Mouse (Mus musculus) liver, embryonic 16.5 days (tissue): ENCODE data around the gene Gmds. TPM values are rescaled to one million over a fixed set of nuclear protein-coding genes. Genes with fewer than 3 reads are reported as not detected.

ENCODE experiments used
- ATAC-seq: fragments of 200-750 bp; cut with Nextera tagmentation; 2 replicates; pipeline ENCODE4 v1.8.0; 2017; ENCODE audit warnings: low read depth, mild to moderate bottlenecking, moderate number of reproducible peaks, moderate library complexity
- H3K27ac ChIP-seq: fragments of 300-500 bp; sonication (generic); 2 replicates; pipeline ENCODE4 v1.5.1; 2014; ENCODE audit warnings: mild to moderate bottlenecking, low read length
- H3K27me3 ChIP-seq: fragments of 300-500 bp; sonication (generic); 2 replicates; pipeline ENCODE4 v1.6.1; 2014; ENCODE audit warnings: low read depth, low read length, mixed read lengths; ENCODE audit not compliant: control insufficient read depth, insufficient read depth
- H3K36me3 ChIP-seq: fragments of 300-500 bp; sonication (generic); 2 replicates; pipeline ENCODE4 v1.6.1; 2014; ENCODE audit warnings: mild to moderate bottlenecking; ENCODE audit not compliant: control insufficient read depth, insufficient read depth
- H3K4me1 ChIP-seq: fragments of 300-500 bp; sonication (generic); 2 replicates; pipeline ENCODE4 v1.6.1; 2014; ENCODE audit warnings: low read depth, low read length, mixed read lengths; ENCODE audit not compliant: control insufficient read depth
- H3K4me2 ChIP-seq: fragments of 300-500 bp; sonication (generic); 2 replicates; pipeline ENCODE4 v1.6.1; 2014; ENCODE audit warnings: low read depth, low read length, mixed read lengths
- H3K4me3 ChIP-seq: fragments of 300-500 bp; sonication (generic); 2 replicates; pipeline ENCODE4 v1.5.1; 2014; ENCODE audit warnings: low read depth, mild to moderate bottlenecking, low read length
- H3K9ac ChIP-seq: fragments of 300-500 bp; sonication (generic); 2 replicates; pipeline ENCODE4 v1.6.1; 2014; ENCODE audit warnings: low read depth, low read length
- H3K9me3 ChIP-seq: fragments of 300-500 bp; sonication (generic); replicated peaks from 2 replicates; pipeline ENCODE4 v1.6.1; 2016; ENCODE audit warnings: low read length; ENCODE audit not compliant: control insufficient read depth
- WGBS: fragments of 180-500 bp; shearing (Covaris S2); extraction: QIAGEN DNeasy Blood & Tissue Kit; methylation state at CpG from one replicate; pipeline ENCODE4 v1.1.7; 2014; ENCODE audit not compliant: insufficient replicate concordance; 5-methylcytosine and 5-hydroxymethylcytosine counted together
- polyA plus RNA-seq: library from polyadenylated mRNA; unstranded; fragments of >200 nt; fragmentation: Nextera tagmentation; extraction: Ambion mirVana; gene quantifications from 2 replicates; pipeline ENCODE4 v1.2.1, GENCODE M21; 2015

Gmds gene
- polyA plus RNA-seq, 1 experiment from 2014 or later: 6.8 TPM

DNA sequence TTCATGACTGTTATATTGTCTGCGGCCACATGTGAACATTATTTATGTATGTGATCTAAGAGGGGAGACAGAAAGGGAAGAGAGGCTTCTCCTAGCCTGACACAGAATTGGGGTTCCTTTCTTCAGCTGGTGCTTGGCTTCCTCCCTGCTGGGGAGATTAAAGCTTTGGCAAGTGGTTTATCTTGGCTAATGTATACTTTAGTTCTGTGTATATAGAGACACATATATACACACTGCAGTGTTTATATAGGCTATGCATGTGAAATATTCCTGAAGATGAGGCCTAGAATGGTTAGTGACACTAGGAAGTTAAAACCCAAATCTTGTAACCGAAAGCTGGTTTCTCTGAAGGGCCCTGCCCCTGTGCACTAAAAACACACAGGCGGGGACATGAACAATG lies 450.0 kb downstream of the Gmds start:
- WGBS: 71% methylated on average over 3 of the region's 3 CpGs
- Histone ChIP-seq H3K4me2 (no peak overlapping the region), H3K27ac (no peak overlapping the region), H3K36me3 (no peaks in the 10 kb centered on the region), H3K27me3 (no peaks in the 10 kb centered on the region), H3K4me3 (no peak overlapping the region), H3K4me1 (no peaks in the 10 kb centered on the region), H3K9ac (no peak overlapping the region), H3K9me3 (no peaks in the 10 kb centered on the region)
- no peak for ATAC-seq

DNA sequence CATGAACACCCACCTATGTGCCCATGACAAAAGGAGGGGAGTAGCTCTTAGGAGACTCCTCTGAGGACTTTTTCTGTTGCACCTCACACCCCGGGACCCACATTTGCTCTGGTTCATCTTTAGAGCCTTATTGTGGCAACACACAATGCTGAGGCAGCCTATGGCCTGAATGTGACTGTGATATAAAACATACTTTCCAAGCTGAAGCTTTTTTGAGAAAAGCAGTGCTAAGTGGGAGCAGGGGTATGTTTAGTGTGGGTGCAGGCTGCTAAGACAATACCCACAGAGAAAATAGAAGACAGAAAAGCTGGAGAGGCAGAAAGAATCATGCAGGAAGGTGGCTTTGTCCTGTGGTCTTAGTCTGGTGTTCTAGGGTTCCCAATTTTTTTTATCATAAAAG lies 452.8 kb downstream of the Gmds start:
- Histone ChIP-seq H3K4me3 (no peak overlapping the region), H3K9me3 (no peaks in the 10 kb centered on the region), H3K4me1 (no peaks in the 10 kb centered on the region), H3K36me3 (no peaks in the 10 kb centered on the region), H3K27ac (no peak overlapping the region), H3K4me2 (no peak overlapping the region), H3K9ac (no peak overlapping the region), H3K27me3 (no peaks in the 10 kb centered on the region)
- WGBS: 63% methylated on average over 1 of the region's 1 CpGs
- no peak for ATAC-seq

DNA sequence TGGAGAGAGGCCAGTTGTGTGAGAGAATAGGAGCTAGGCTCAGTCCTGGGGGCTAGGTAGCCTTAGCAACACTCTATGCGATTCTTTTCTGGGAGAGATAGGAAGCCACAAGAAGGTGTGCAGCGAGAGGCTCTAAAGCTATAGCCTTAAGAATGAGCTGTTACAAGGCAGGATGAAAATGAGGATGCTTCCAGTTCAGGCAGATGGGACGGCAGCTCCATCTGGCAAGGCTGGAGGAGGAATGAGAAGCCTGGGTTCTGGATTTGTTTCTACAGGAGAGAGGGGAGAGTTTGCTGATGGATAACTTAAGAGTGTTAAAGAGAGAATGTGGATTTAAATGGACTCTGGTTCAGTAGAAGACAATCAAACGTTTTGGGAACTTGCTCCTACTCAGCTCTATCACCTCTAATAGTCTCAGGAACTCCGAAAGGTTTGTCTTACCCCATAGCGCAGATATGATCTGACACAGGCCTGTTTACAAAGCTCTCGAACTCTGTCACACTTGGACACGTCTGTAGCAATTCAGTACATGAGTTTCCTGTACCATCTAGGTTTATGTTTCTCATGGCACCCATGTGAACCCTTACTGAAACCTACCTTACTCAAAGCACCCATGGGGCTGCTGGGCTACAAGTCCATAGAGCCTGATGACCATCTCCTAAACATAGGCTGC lies 459.6 kb downstream of the Gmds start:
- H3K36me3 ChIP-seq: no peaks in the 10 kb centered on the region

DNA sequence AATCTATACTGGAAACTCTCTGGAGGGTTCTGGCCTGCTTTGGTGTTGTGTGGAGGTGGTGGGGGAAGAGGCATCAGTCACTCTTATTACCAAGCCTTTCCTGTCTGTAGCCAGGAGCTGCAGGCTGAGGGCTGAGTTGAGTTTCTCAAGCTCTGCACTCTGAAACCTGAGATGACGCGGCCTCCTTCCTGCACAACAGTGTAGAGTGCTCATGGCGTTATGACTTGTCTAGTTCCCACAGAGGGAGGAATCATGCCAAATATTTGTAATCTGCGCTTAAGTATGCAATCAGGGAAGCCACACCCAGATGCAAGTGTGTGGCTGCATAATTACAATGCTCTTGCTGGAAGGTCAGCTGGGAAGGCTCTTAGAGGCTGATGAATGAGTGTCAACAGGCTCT lies 461.5 kb downstream of the Gmds start:
- Histone ChIP-seq H3K4me3 (no peak overlapping the region), H3K9ac (no peak overlapping the region), H3K9me3 (no peaks in the 10 kb centered on the region), H3K27me3 (no peaks in the 10 kb centered on the region), H3K4me2 (no peak overlapping the region), H3K36me3 (no peaks in the 10 kb centered on the region), H3K4me1 (no peaks in the 10 kb centered on the region), H3K27ac (no peak overlapping the region)
- no peak for ATAC-seq
- 67% methylated on average over 4 of the region's 4 CpGs for WGBS

More for the DNA sequence above, 459.6 kb downstream of the Gmds start:
- no peaks in the 10 kb centered on the region for H3K27me3 ChIP-seq
- 58% methylated on average over 8 of the region's 8 CpGs for WGBS
- no peaks in the 10 kb centered on the region for H3K9me3 ChIP-seq
- no peaks in the 10 kb centered on the region for H3K4me1 ChIP-seq
- H3K4me3 ChIP-seq: no peak overlapping the region
- no peak overlapping the region for H3K27ac ChIP-seq
- no peak overlapping the region for H3K9ac ChIP-seq
- H3K4me2 ChIP-seq: no peak overlapping the region
- no peak for ATAC-seq

DNA sequence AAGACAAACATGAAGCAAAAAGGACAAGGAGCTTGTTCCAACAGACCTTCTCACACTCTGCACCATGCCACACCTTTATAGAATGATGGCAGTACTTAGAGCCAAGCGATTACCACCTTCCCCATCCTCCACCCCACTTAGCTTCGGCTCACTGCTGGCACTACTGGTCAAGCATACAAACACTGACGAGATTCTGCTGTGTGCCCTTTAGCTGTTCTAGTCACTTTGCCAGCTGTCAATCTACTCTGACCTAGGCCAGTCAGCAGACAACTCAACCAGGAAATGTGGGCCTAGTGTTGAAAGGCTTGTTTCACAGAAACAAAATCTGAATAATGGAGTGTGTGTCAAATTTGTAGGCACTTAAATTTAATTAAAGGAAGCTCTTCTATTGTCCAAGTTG lies 464.1 kb downstream of the Gmds start:
- Histone ChIP-seq H3K36me3 (no peaks in the 10 kb centered on the region), H3K4me1 (no peaks in the 10 kb centered on the region), H3K4me2 (no peak overlapping the region), H3K27me3 (no peaks in the 10 kb centered on the region), H3K4me3 (no peak overlapping the region), H3K27ac (no peak overlapping the region), H3K9me3 (no peaks in the 10 kb centered on the region), H3K9ac (no peak overlapping the region)
- ATAC-seq: no peak
- WGBS: 52% methylated on average over 3 of the region's 3 CpGs

DNA sequence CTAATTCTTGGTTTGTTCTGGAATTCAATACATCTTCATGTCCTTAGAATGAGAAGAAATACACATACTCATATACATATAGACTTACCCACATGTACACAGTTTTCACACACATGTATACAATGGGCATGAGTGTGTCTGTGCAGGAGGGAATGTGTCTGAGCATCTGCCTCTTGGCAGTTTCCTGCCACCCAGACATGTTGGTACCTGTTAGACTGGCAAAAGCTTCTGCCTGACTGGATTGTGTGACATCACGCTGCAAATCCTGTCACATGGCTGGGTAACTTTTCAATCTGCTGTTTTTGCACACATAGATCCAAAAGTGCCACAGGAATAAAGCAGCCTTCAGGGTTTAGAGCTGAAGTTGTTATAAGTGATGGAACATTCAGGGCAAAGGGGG lies 465.3 kb downstream of the Gmds start:
- Histone ChIP-seq H3K4me1 (no peaks in the 10 kb centered on the region), H3K27ac (no peak overlapping the region), H3K4me2 (no peak overlapping the region), H3K4me3 (no peak overlapping the region), H3K9me3 (no peaks in the 10 kb centered on the region), H3K27me3 (no peaks in the 10 kb centered on the region), H3K9ac (no peak overlapping the region), H3K36me3 (no peaks in the 10 kb centered on the region)
- 77% methylated on average over 1 of the region's 1 CpGs for WGBS
- ATAC-seq: no peak

DNA sequence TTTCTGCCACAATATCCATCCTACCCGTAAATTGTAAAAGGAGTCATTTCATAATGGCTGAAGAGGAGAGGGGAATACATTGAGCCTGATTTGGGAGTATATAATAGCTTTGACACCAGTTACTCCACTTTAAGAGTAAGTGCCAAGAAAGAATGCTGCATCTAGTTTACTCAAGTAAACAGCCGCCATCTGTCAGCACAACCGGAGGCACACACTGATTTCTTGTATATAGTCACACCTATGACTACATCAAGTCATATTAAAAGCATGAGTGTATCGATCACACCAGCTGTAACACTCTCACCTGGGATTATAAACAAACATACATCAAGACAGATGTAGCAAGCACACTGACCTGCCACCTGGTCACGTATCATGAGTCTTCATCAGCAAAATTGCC lies 473.8 kb downstream of the Gmds start:
- no peak for ATAC-seq
- no peak overlapping the region for H3K27ac ChIP-seq
- no peaks in the 10 kb centered on the region for H3K27me3 ChIP-seq
- no peak overlapping the region for H3K4me3 ChIP-seq
- no peaks in the 10 kb centered on the region for H3K36me3 ChIP-seq
- no peak overlapping the region for H3K9ac ChIP-seq
- H3K4me2 ChIP-seq: no peak overlapping the region
- no peaks in the 10 kb centered on the region for H3K4me1 ChIP-seq
- no peaks in the 10 kb centered on the region for H3K9me3 ChIP-seq
- 67% methylated on average over 5 of the region's 5 CpGs for WGBS

DNA sequence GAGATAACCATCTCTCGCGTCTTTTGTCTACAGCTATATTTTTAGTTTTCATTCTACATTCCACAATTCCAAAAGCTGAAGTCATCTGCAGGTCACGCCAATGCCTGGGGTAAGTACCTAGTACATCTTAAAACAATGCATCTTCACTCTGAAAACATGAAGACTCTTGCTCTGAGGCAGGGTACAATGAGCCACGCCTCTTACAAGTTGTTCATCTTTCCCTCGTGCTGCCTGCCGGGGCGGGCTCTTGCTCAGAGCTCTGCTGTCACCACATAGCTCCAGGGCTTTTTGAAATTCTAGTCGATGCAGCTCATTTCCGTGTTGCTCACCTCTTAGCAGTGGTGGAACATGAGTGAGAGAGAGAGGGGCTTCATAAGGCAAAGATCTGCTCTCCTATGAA lies 475.1 kb downstream of the Gmds start:
- Histone ChIP-seq H3K27me3 (no peaks in the 10 kb centered on the region), H3K4me2 (no peak overlapping the region), H3K9me3 (no peaks in the 10 kb centered on the region), H3K36me3 (no peaks in the 10 kb centered on the region), H3K27ac (no peak overlapping the region), H3K9ac (no peak overlapping the region), H3K4me1 (no peaks in the 10 kb centered on the region), H3K4me3 (no peak overlapping the region)
- 56% methylated on average over 9 of the region's 9 CpGs for WGBS
- no peak for ATAC-seq

DNA sequence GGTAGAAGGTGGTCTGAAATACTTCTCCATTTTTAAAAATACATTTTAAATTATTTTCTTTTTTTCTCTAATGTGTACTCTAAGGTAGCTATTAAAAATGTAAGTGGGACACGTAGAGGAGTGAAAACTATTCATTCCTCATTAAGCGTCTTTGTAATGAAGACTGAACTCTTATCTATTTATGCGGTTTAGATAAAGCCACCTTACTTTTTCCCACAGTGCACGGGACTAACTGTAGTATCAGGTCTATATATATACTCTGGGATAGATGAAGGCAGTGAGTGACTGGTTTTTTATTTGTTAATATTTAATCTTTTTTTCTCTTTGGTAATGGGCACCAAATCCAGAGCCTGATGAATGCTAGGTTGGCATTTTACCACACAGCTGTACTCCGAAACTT lies 478.3 kb downstream of the Gmds start:
- no peak overlapping the region for H3K4me3 ChIP-seq
- no peak overlapping the region for H3K4me2 ChIP-seq
- no peaks in the 10 kb centered on the region for H3K36me3 ChIP-seq
- no peaks in the 10 kb centered on the region for H3K27me3 ChIP-seq
- no peaks in the 10 kb centered on the region for H3K4me1 ChIP-seq
- no peaks in the 10 kb centered on the region for H3K9me3 ChIP-seq
- H3K9ac ChIP-seq: no peak overlapping the region
- ATAC-seq: no peak
- WGBS: 55% methylated on average over 5 of the region's 5 CpGs
- no peak overlapping the region for H3K27ac ChIP-seq
